Mouse (Mus musculus) limb, embryonic 10.5 days (tissue): ENCODE data around the gene Gramd2. TPM values are rescaled to one million over a fixed set of nuclear protein-coding genes. Genes with fewer than 3 reads are reported as not detected.

Experiments used
- DNase-seq: peaks from one replicate; pipeline ENCODE4 v3.0.0-alpha.2; 2017; ENCODE audit warnings: low spot score
- H3K27ac ChIP-seq: fragments of 300-500 bp; sonication (generic); 2 replicates; pipeline ENCODE4 v1.5.1; 2016; ENCODE audit warnings: mild to moderate bottlenecking
- H3K27me3 ChIP-seq: fragments of 300-500 bp; sonication (generic); 2 replicates; pipeline ENCODE4 v1.6.1; 2016; ENCODE audit warnings: low read depth, mild to moderate bottlenecking; ENCODE audit not compliant: poor library complexity, severe bottlenecking
- H3K36me3 ChIP-seq: fragments of 300-500 bp; sonication (generic); 2 replicates; pipeline ENCODE4 v1.6.1; 2016; ENCODE audit warnings: mild to moderate bottlenecking, moderate library complexity
- H3K4me1 ChIP-seq: fragments of 300-500 bp; sonication (generic); 2 replicates; pipeline ENCODE4 v1.6.1; 2016
- H3K4me3 ChIP-seq: fragments of 300-500 bp; sonication (generic); 2 replicates; pipeline ENCODE4 v1.5.1; 2016; ENCODE audit warnings: mild to moderate bottlenecking, moderate library complexity
- H3K9me3 ChIP-seq: fragments of 300-500 bp; sonication (generic); replicated peaks from 2 replicates; pipeline ENCODE4 v1.6.1; 2016; ENCODE audit warnings: mild to moderate bottlenecking
- WGBS: fragments of 180-500 bp; shearing (Covaris S2); methylation state at CpG from one replicate; pipeline ENCODE4 v1.1.7; 2016; 5-methylcytosine and 5-hydroxymethylcytosine counted together
- polyA plus RNA-seq: library from polyadenylated mRNA; unstranded; fragments of >200 nt; fragmentation: Nextera tagmentation; extraction: Ambion mirVana; gene quantifications from 2 replicates; pipeline ENCODE4 v1.2.1, GENCODE M21; 2016

Gramd2 gene
- polyA plus RNA-seq, 1 experiment from 2014 or later, result 0.30 TPM

GRCm38 (mm10) chr9:59675598-59675997 lies 4.3 kb upstream of the Gramd2 start:
- peaks cover 94% of the 10 kb centered on the region for H3K36me3 ChIP-seq
- H3K4me3 ChIP-seq, result no peak overlapping the region
- no peak overlapping the region for H3K27ac ChIP-seq
- 93% methylated on average over 14 of the region's 14 CpGs for WGBS
- H3K4me1 ChIP-seq, result peaks cover 12% of the 10 kb centered on the region
- peaks cover 6% of the 10 kb centered on the region for H3K27me3 ChIP-seq
- H3K9me3 ChIP-seq, result no peaks in the 10 kb centered on the region
- DNase-seq, result no peak

- DNase-seq, result no peak
- 42% methylated on average over 1 of the region's 1 CpGs for WGBS
- Histone ChIP-seq H3K9me3 (no peaks in the 10 kb centered on the region), H3K4me3 (no peak overlapping the region), H3K36me3 (peaks cover 67% of the 10 kb centered on the region), H3K27me3 (peaks cover 25% of the 10 kb centered on the region), H3K4me1 (peaks cover 13% of the 10 kb centered on the region), H3K27ac (no peak overlapping the region)
Measured at GRCm38 (mm10) chr9:59678313-59678712, 1.6 kb upstream of the Gramd2 start.

GRCm38 (mm10) chr9:59680534-59680875 lies 561 bp downstream of the Gramd2 start:
- Histone ChIP-seq H3K4me1 (peaks cover 13% of the 10 kb centered on the region), H3K27me3 (peaks cover 25% of the 10 kb centered on the region), H3K9me3 (no peaks in the 10 kb centered on the region), H3K4me3 (peak overlapping the region; percentile 57), H3K27ac (peak overlapping the region; percentile 70; the same call in 1 of the 2 replicates), H3K36me3 (peaks cover 45% of the 10 kb centered on the region)
- no peak for DNase-seq
- WGBS, result 8% methylated on average over 16 of the region's 16 CpGs

- Histone ChIP-seq H3K36me3 (peaks cover 11% of the 10 kb centered on the region), H3K27ac (no peak overlapping the region), H3K4me3 (no peak overlapping the region), H3K9me3 (no peaks in the 10 kb centered on the region), H3K4me1 (peaks cover 13% of the 10 kb centered on the region), H3K27me3 (peaks cover 25% of the 10 kb centered on the region)
- no peak for DNase-seq
- 84% methylated on average over 2 of the region's 2 CpGs for WGBS
Measured at GRCm38 (mm10) chr9:59684020-59684419, 4.1 kb downstream of the Gramd2 start.

- no peak overlapping the region for H3K27ac ChIP-seq
- H3K27me3 ChIP-seq, result peaks cover 8% of the 10 kb centered on the region; the same call in 1 of the 2 replicates
- WGBS, result 35% methylated on average over 6 of the region's 6 CpGs
- H3K4me1 ChIP-seq, result peaks cover 12% of the 10 kb centered on the region
- H3K9me3 ChIP-seq, result no peaks in the 10 kb centered on the region
- H3K36me3 ChIP-seq, result no peaks in the 10 kb centered on the region
- no peak for DNase-seq
- H3K4me3 ChIP-seq, result no peak overlapping the region
Measured at GRCm38 (mm10) chr9:59687416-59688046, 7.6 kb downstream of the Gramd2 start.

GRCm38 (mm10) chr9:59691635-59692094 lies 11.7 kb downstream of the Gramd2 start:
- peak; percentile 47 for DNase-seq
- H3K4me3 ChIP-seq, result peak overlapping the region; percentile 44
- WGBS, result 6% methylated on average over 23 of the region's 23 CpGs

GRCm38 (mm10) chr9:59692145-59692544 lies 12.2 kb downstream of the Gramd2 start:
- peak overlapping the region; percentile 44 for H3K4me3 ChIP-seq
- DNase-seq, result no peak
- H3K27me3 ChIP-seq, result peaks cover 8% of the 10 kb centered on the region; the same call in 1 of the 2 replicates
- peaks cover 49% of the 10 kb centered on the region for H3K4me1 ChIP-seq
- no peaks in the 10 kb centered on the region for H3K9me3 ChIP-seq
- peak overlapping the region; percentile 46; the same call in 1 of the 2 replicates for H3K27ac ChIP-seq
- 29% methylated on average over 9 of the region's 9 CpGs for WGBS
- no peaks in the 10 kb centered on the region for H3K36me3 ChIP-seq

More at GRCm38 (mm10) chr9:59691635-59692094, 11.7 kb downstream of the Gramd2 start:
- H3K9me3 ChIP-seq, result no peaks in the 10 kb centered on the region
- H3K36me3 ChIP-seq, result no peaks in the 10 kb centered on the region
- H3K27me3 ChIP-seq, result peaks cover 8% of the 10 kb centered on the region; the same call in 1 of the 2 replicates
- H3K27ac ChIP-seq, result peak overlapping the region; percentile 46; the same call in 1 of the 2 replicates
- H3K4me1 ChIP-seq, result peaks cover 49% of the 10 kb centered on the region

GRCm38 (mm10) chr9:59694571-59695450 lies 14.9 kb downstream of the Gramd2 start:
- peak; percentile 57 for DNase-seq
- 27% methylated on average over 16 of the region's 16 CpGs for WGBS
- Histone ChIP-seq H3K4me3 (0 out of 2 replicates have a peak overlapping the region, but pooled peaks have one; percentile 12), H3K36me3 (no peaks in the 10 kb centered on the region), H3K9me3 (no peaks in the 10 kb centered on the region), H3K27me3 (peaks cover 8% of the 10 kb centered on the region; the same call in 1 of the 2 replicates), H3K27ac (peak overlapping the region; percentile 32), H3K4me1 (peaks cover 54% of the 10 kb centered on the region)

- Histone ChIP-seq H3K4me3 (no peak overlapping the region), H3K27ac (peak overlapping the region; percentile 17; the same call in 1 of the 2 replicates), H3K27me3 (peaks cover 8% of the 10 kb centered on the region; the same call in 1 of the 2 replicates), H3K9me3 (no peaks in the 10 kb centered on the region), H3K36me3 (no peaks in the 10 kb centered on the region), H3K4me1 (peaks cover 58% of the 10 kb centered on the region)
- WGBS, result 35% methylated on average over 3 of the region's 3 CpGs
- no peak for DNase-seq
Measured at GRCm38 (mm10) chr9:59695451-59695813, 15.5 kb downstream of the Gramd2 start.

- Histone ChIP-seq H3K4me1 (peaks cover 61% of the 10 kb centered on the region), H3K27me3 (peaks cover 8% of the 10 kb centered on the region; the same call in 1 of the 2 replicates), H3K27ac (no peak overlapping the region), H3K9me3 (no peaks in the 10 kb centered on the region), H3K36me3 (no peaks in the 10 kb centered on the region), H3K4me3 (no peak overlapping the region)
- WGBS, result 83% methylated on average over 3 of the region's 3 CpGs
- no peak for DNase-seq
Measured at GRCm38 (mm10) chr9:59696381-59696780, 16.4 kb downstream of the Gramd2 start.

- no peaks in the 10 kb centered on the region for H3K36me3 ChIP-seq
- no peak for DNase-seq
- 93% methylated on average over 7 of the region's 7 CpGs for WGBS
- H3K27me3 ChIP-seq, result no peaks in the 10 kb centered on the region
- H3K4me1 ChIP-seq, result peaks cover 31% of the 10 kb centered on the region
- no peaks in the 10 kb centered on the region for H3K9me3 ChIP-seq
- no peak overlapping the region for H3K4me3 ChIP-seq
- peak overlapping the region; percentile 43; the same call in 1 of the 2 replicates for H3K27ac ChIP-seq
Measured at GRCm38 (mm10) chr9:59701094-59701493, 21.1 kb downstream of the Gramd2 start.

- DNase-seq, result no peak
- no peaks in the 10 kb centered on the region for H3K9me3 ChIP-seq
- H3K27ac ChIP-seq, result no peak overlapping the region
- 69% methylated on average over 6 of the region's 6 CpGs for WGBS
- no peak overlapping the region for H3K4me3 ChIP-seq
- H3K36me3 ChIP-seq, result no peaks in the 10 kb centered on the region
- no peaks in the 10 kb centered on the region for H3K27me3 ChIP-seq
- peaks cover 34% of the 10 kb centered on the region for H3K4me1 ChIP-seq
Measured at GRCm38 (mm10) chr9:59703099-59703498, 23.2 kb downstream of the Gramd2 start.
